ENCODE assay signal across 8 mouse cellular contexts in the genomic region with DNA sequence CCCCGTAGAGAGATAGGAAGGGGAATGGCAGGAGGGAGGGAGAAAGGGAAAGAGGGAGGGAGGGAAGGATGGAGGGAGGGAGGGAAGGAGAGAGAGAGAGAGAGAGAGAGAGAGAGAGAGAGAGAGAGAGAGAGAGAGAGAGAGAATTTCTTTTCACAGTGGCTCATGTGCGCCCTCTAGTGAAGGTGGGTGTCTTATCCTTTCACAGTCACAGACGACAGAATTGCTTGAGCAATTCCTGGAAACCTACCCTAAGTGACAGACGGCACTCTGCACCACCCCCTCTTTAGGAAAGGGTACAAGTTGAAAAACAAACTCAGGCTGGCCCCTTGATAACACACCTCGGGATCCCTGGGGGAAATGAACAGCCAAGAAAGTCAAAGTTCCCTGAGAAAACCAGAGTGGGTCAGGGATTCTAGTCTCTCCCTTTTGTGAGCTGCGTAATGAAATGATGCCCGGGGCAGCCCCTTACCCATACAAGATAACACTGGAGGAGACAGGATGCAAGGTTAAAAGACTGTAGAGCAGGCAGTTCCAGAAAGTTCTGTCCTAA. TPM values are rescaled to one million over a fixed set of nuclear protein-coding genes. Genes with fewer than 3 reads are reported as not detected.
DNase-seq lines count a peak whose midpoint lies in the region; ATAC-seq and TF ChIP-seq lines count a peak whose summit lies in the region.

No protein-coding gene starts in this region.

- H3K9me3 ChIP-seq in embryonic facial prominence, embryonic 11.5 days (replicated peaks; ENCODE audit: control insufficient read depth, low read length) = no peaks in the 10 kb centered on the region
- H3K9me3 ChIP-seq in lung, embryonic 14.5 days (ENCODE audit: low read depth, low read length) = no peaks in the 10 kb centered on the region

- peak; percentile 22; the same call in 1 of the 2 replicates for TF ChIP-seq CTCF in bone marrow, adult 2 months (IDR thresholded peaks at IDR 0.05; ENCODE audit: control insufficient read depth, insufficient read depth, low read length)
- peak; percentile 84 for TF ChIP-seq CTCF in lung, embryonic 14.5 days (IDR thresholded peaks at IDR 0.05; ENCODE audit: low read depth)

- no peak overlapping the region for H3K9ac ChIP-seq in embryonic facial prominence, embryonic 11.5 days (replicated peaks; ENCODE audit: low read length)
- H3K9ac ChIP-seq in lung, embryonic 14.5 days = no peak overlapping the region

- no peak for TF ChIP-seq POLR2A in bone marrow, adult 2 months (IDR thresholded peaks at IDR 0.05; ENCODE audit: borderline replicate concordance, control insufficient read depth, low read depth, low read length)

- H3K36me3 ChIP-seq in embryonic facial prominence, embryonic 11.5 days (replicated peaks; ENCODE audit: control insufficient read depth, insufficient read depth, low read depth, low read length) = no peaks in the 10 kb centered on the region
- H3K36me3 ChIP-seq in lung, embryonic 14.5 days (ENCODE audit: insufficient read depth) = no peaks in the 10 kb centered on the region

- no peak for ATAC-seq in CD4-positive, CD25-positive, alpha-beta regulatory T cell, adult 4 months
- ATAC-seq in embryonic facial prominence, embryonic 11.5 days (replicated peaks; ENCODE audit: insufficient number of reproducible peaks, low FRiP score, low TSS enrichment, low read depth) = no peak
- no peak for ATAC-seq in lung, embryonic 14.5 days (ENCODE audit: insufficient read depth)

- no peak overlapping the region for H3K27ac ChIP-seq in bone marrow, adult 2 months (ENCODE audit: control insufficient read depth, insufficient read depth, low read depth, low read length, poor library complexity)
- H3K27ac ChIP-seq in embryonic facial prominence, embryonic 11.5 days (replicated peaks; ENCODE audit: low read depth, low read length) = no peak overlapping the region
- H3K27ac ChIP-seq in lung, embryonic 14.5 days (ENCODE audit: low read depth) = no peak overlapping the region

- H3K4me3 ChIP-seq in bone marrow, adult 2 months (replicated peaks; ENCODE audit: control insufficient read depth, low read depth, low read length) = no peak overlapping the region
- H3K4me3 ChIP-seq in embryonic facial prominence, embryonic 11.5 days (ENCODE audit: low read depth, low read length) = no peak overlapping the region
- H3K4me3 ChIP-seq in lung, embryonic 14.5 days (ENCODE audit: low read depth, low read length) = no peak overlapping the region

- 28% methylated on average over 7 of the region's 7 CpGs for WGBS in bone marrow, adult 2 months
- 31% methylated on average over 7 of the region's 7 CpGs for WGBS in embryonic facial prominence, embryonic 11.5 days
- WGBS in lung, embryonic 14.5 days = 17% methylated on average over 7 of the region's 7 CpGs

- H3K4me2 ChIP-seq in embryonic facial prominence, embryonic 11.5 days (ENCODE audit: low read depth, low read length) = no peak overlapping the region
- no peak overlapping the region for H3K4me2 ChIP-seq in lung, embryonic 14.5 days

- no peaks in the 10 kb centered on the region for H3K4me1 ChIP-seq in bone marrow, adult 2 months (ENCODE audit: control insufficient read depth, insufficient read depth, low read length)
- no peaks in the 10 kb centered on the region for H3K4me1 ChIP-seq in embryonic facial prominence, embryonic 11.5 days (ENCODE audit: control insufficient read depth, insufficient read depth, low read length)
- H3K4me1 ChIP-seq in lung, embryonic 14.5 days (ENCODE audit: insufficient read depth) = no peaks in the 10 kb centered on the region

- no peaks in the 10 kb centered on the region for H3K27me3 ChIP-seq in embryonic facial prominence, embryonic 11.5 days (ENCODE audit: control insufficient read depth, insufficient read depth, low read length)
- H3K27me3 ChIP-seq in lung, embryonic 14.5 days (ENCODE audit: insufficient read depth, low read length) = no peaks in the 10 kb centered on the region; the same call in 1 of the 2 replicates

- peak; percentile 80 for DNase-seq in CD4-positive, CD25-positive, alpha-beta regulatory T cell, adult 2 months (ENCODE audit: low read depth, low spot score)
- DNase-seq in B cell, adult 2 months = peak; percentile 71 to 77
- peak; percentile 80 for DNase-seq in embryonic facial prominence, embryonic 11.5 days (ENCODE audit: low spot score)
- peak; percentile 71 for DNase-seq in kidney, adult 9 months
- peak; percentile 91 for DNase-seq in lung, embryonic 14.5 days
- peak; percentile 74 to 82 for DNase-seq in right cerebral cortex, adult 2 months (ENCODE audit: low spot score in 2 of 2)

RNA-seq across cellular contexts. Expression of gene Ablim1, which starts 11.1 kb away (rescaled TPM):
- 100 to 1,000 TPM; 290 to 362 TPM for polyA plus RNA-seq in CD4-positive, CD25-positive, alpha-beta regulatory T cell, adult 4 months (2017; shearing (Covaris generic))
- 10.7 and 15.5 TPM in 2 replicates for polyA plus RNA-seq in bone marrow, adult 2 months (2011; ENCODE audit: insufficient read depth, insufficient read length, low replicate concordance, missing spikeins)
- 22.8 and 24.2 TPM in 2 replicates for polyA plus RNA-seq in embryonic facial prominence, embryonic 11.5 days (2014; fragmentation: Nextera tagmentation; extraction: Ambion mirVana)
- 39.9 TPM in 2 replicates for polyA plus RNA-seq in lung, embryonic 14.5 days (2014; fragmentation: Nextera tagmentation; extraction: Ambion mirVana)

RNA-seq across cellular contexts. Expression of gene Fam160b1, which starts 34.7 kb away (rescaled TPM):
- 1 to 10 TPM; 8.1 to 8.7 TPM for polyA plus RNA-seq in CD4-positive, CD25-positive, alpha-beta regulatory T cell, adult 4 months (2017; shearing (Covaris generic))
- 5.0 and 14.4 TPM in 2 replicates for polyA plus RNA-seq in bone marrow, adult 2 months (2011; ENCODE audit: insufficient read depth, insufficient read length, low replicate concordance, missing spikeins)
- polyA plus RNA-seq in embryonic facial prominence, embryonic 11.5 days (2014; fragmentation: Nextera tagmentation; extraction: Ambion mirVana) = 14.9 and 16.4 TPM in 2 replicates
- polyA plus RNA-seq in lung, embryonic 14.5 days (2014; fragmentation: Nextera tagmentation; extraction: Ambion mirVana) = 20.3 and 21.2 TPM in 2 replicates
